Mouse (Mus musculus): ENCODE results near the gene 1700001P01Rik. TPM values are rescaled to one million over a fixed set of nuclear protein-coding genes. Genes with fewer than 3 reads are reported as not detected.

Gene 1700001P01Rik
- polyA plus RNA-seq, 1 experiment from 2014 or later, result 0.84 TPM

GRCm38 (mm10) chr11:97817379-97817778, 41.7 kb upstream of the 1700001P01Rik start:
- H3K9ac ChIP-seq, result no peak overlapping the region
- no peaks in the 10 kb centered on the region for H3K9me3 ChIP-seq
- no peaks in the 10 kb centered on the region for H3K27me3 ChIP-seq
- ATAC-seq (ENCODE audit: insufficient number of reproducible peaks, insufficient read depth, low FRiP score, low TSS enrichment, low read depth), result no peak
- WGBS, result 25% methylated on average over 5 of the region's 5 CpGs
- H3K4me3 ChIP-seq, result no peak overlapping the region
- H3K36me3 ChIP-seq, result peaks cover 88% of the 10 kb centered on the region
- no peak overlapping the region for H3K4me2 ChIP-seq
- H3K4me1 ChIP-seq, result peaks cover 64% of the 10 kb centered on the region
- H3K27ac ChIP-seq, result peak overlapping the region; percentile 63

GRCm38 (mm10) chr11:97816916-97817315, 41.2 kb upstream of the 1700001P01Rik start:
- Histone ChIP-seq H3K9me3 (no peaks in the 10 kb centered on the region), H3K36me3 (peaks cover 87% of the 10 kb centered on the region), H3K4me3 (no peak overlapping the region), H3K9ac (peak overlapping the region; percentile 41), H3K4me2 (no peak overlapping the region), H3K27ac (peak overlapping the region; percentile 63), H3K27me3 (no peaks in the 10 kb centered on the region), H3K4me1 (peaks cover 69% of the 10 kb centered on the region)
- WGBS, result 31% methylated on average over 9 of the region's 9 CpGs
- no peak for ATAC-seq (ENCODE audit: insufficient number of reproducible peaks, insufficient read depth, low FRiP score, low TSS enrichment, low read depth)

- no peak overlapping the region; the same call in 1 of the 2 replicates for H3K9ac ChIP-seq
- H3K36me3 ChIP-seq, result peaks cover 80% of the 10 kb centered on the region
- H3K4me3 ChIP-seq, result no peak overlapping the region
- no peaks in the 10 kb centered on the region for H3K27me3 ChIP-seq
- ATAC-seq (ENCODE audit: insufficient number of reproducible peaks, insufficient read depth, low FRiP score, low TSS enrichment, low read depth), result no peak
- H3K27ac ChIP-seq, result peak overlapping the region; percentile 58; the same call in 1 of the 2 replicates
- H3K9me3 ChIP-seq, result no peaks in the 10 kb centered on the region
- H3K4me2 ChIP-seq, result peak overlapping the region; percentile 10; the same call in 1 of the 2 replicates
- H3K4me1 ChIP-seq, result peaks cover 76% of the 10 kb centered on the region
- WGBS, result 51% methylated on average over 5 of the region's 5 CpGs
Observed at GRCm38 (mm10) chr11:97816176-97816575, 40.5 kb upstream of the 1700001P01Rik start.

GRCm38 (mm10) chr11:97815736-97816135, 40.0 kb upstream of the 1700001P01Rik start:
- H3K9me3 ChIP-seq, result no peaks in the 10 kb centered on the region
- no peak overlapping the region for H3K4me2 ChIP-seq
- H3K36me3 ChIP-seq, result peaks cover 75% of the 10 kb centered on the region
- WGBS, result 51% methylated on average over 11 of the region's 11 CpGs
- H3K9ac ChIP-seq, result peak overlapping the region; percentile 44; the same call in 1 of the 2 replicates
- no peaks in the 10 kb centered on the region for H3K27me3 ChIP-seq
- peak overlapping the region; percentile 58 for H3K27ac ChIP-seq
- no peak overlapping the region for H3K4me3 ChIP-seq
- ATAC-seq (ENCODE audit: insufficient number of reproducible peaks, insufficient read depth, low FRiP score, low TSS enrichment, low read depth), result no peak
- peaks cover 80% of the 10 kb centered on the region for H3K4me1 ChIP-seq

GRCm38 (mm10) chr11:97813746-97814515, 38.2 kb upstream of the 1700001P01Rik start:
- Histone ChIP-seq H3K9me3 (no peaks in the 10 kb centered on the region), H3K36me3 (peaks cover 70% of the 10 kb centered on the region), H3K9ac (0 out of 2 replicates have a peak overlapping the region, but pooled peaks have one; percentile 27), H3K4me1 (peaks cover 92% of the 10 kb centered on the region), H3K4me2 (no peak overlapping the region), H3K4me3 (no peak overlapping the region), H3K27ac (no peak overlapping the region; the same call in 1 of the 2 replicates), H3K27me3 (no peaks in the 10 kb centered on the region)
- WGBS, result 80% methylated on average over 17 of the region's 17 CpGs
- ATAC-seq (ENCODE audit: insufficient number of reproducible peaks, insufficient read depth, low FRiP score, low TSS enrichment, low read depth), result no peak

GRCm38 (mm10) chr11:97813085-97813484, 37.4 kb upstream of the 1700001P01Rik start:
- Histone ChIP-seq H3K4me1 (peaks cover 92% of the 10 kb centered on the region), H3K27ac (peak overlapping the region; percentile 22; the same call in 1 of the 2 replicates), H3K36me3 (peaks cover 70% of the 10 kb centered on the region), H3K9me3 (no peaks in the 10 kb centered on the region), H3K27me3 (no peaks in the 10 kb centered on the region), H3K4me3 (no peak overlapping the region), H3K4me2 (no peak overlapping the region), H3K9ac (0 out of 2 replicates have a peak overlapping the region, but pooled peaks have one; percentile 27)
- ATAC-seq (ENCODE audit: insufficient number of reproducible peaks, insufficient read depth, low FRiP score, low TSS enrichment, low read depth), result no peak
- WGBS, result 56% methylated on average over 7 of the region's 7 CpGs

- Histone ChIP-seq H3K9ac (peak overlapping the region; percentile 27; the same call in 1 of the 2 replicates), H3K27ac (peak overlapping the region; percentile 22; the same call in 1 of the 2 replicates), H3K4me1 (peaks cover 92% of the 10 kb centered on the region), H3K36me3 (peaks cover 69% of the 10 kb centered on the region), H3K4me3 (no peak overlapping the region), H3K27me3 (no peaks in the 10 kb centered on the region), H3K9me3 (no peaks in the 10 kb centered on the region), H3K4me2 (peak overlapping the region; percentile 24)
- 30% methylated on average over 3 of the region's 3 CpGs for WGBS
- ATAC-seq (ENCODE audit: insufficient number of reproducible peaks, insufficient read depth, low FRiP score, low TSS enrichment, low read depth), result no peak
Observed at GRCm38 (mm10) chr11:97812491-97812921, 36.8 kb upstream of the 1700001P01Rik start.

GRCm38 (mm10) chr11:97811569-97812362, 36.0 kb upstream of the 1700001P01Rik start:
- ATAC-seq (ENCODE audit: insufficient number of reproducible peaks, insufficient read depth, low FRiP score, low TSS enrichment, low read depth), result no peak
- H3K27me3 ChIP-seq, result no peaks in the 10 kb centered on the region

GRCm38 (mm10) chr11:97810970-97811369, 35.3 kb upstream of the 1700001P01Rik start:
- WGBS, result 21% methylated on average over 3 of the region's 3 CpGs
- Histone ChIP-seq H3K9me3 (no peaks in the 10 kb centered on the region), H3K27ac (no peak overlapping the region), H3K4me1 (peaks cover 90% of the 10 kb centered on the region), H3K27me3 (no peaks in the 10 kb centered on the region), H3K36me3 (peaks cover 71% of the 10 kb centered on the region), H3K4me3 (no peak overlapping the region), H3K9ac (no peak overlapping the region), H3K4me2 (no peak overlapping the region)
- no peak for ATAC-seq (ENCODE audit: insufficient number of reproducible peaks, insufficient read depth, low FRiP score, low TSS enrichment, low read depth)

More at GRCm38 (mm10) chr11:97811569-97812362, 36.0 kb upstream of the 1700001P01Rik start:
- Histone ChIP-seq H3K9me3 (no peaks in the 10 kb centered on the region), H3K4me1 (peaks cover 90% of the 10 kb centered on the region), H3K36me3 (peaks cover 71% of the 10 kb centered on the region), H3K4me2 (peak overlapping the region; percentile 24), H3K9ac (0 out of 2 replicates have a peak overlapping the region, but pooled peaks have one; percentile 36), H3K4me3 (no peak overlapping the region), H3K27ac (0 out of 2 replicates have a peak overlapping the region, but pooled peaks have one; percentile 22)
- 28% methylated on average over 13 of the region's 13 CpGs for WGBS

GRCm38 (mm10) chr11:97810356-97810755, 34.6 kb upstream of the 1700001P01Rik start:
- no peak overlapping the region for H3K4me2 ChIP-seq
- no peaks in the 10 kb centered on the region for H3K27me3 ChIP-seq
- 59% methylated on average over 7 of the region's 7 CpGs for WGBS
- H3K4me3 ChIP-seq, result no peak overlapping the region
- ATAC-seq (ENCODE audit: insufficient number of reproducible peaks, insufficient read depth, low FRiP score, low TSS enrichment, low read depth), result no peak
- H3K4me1 ChIP-seq, result peaks cover 90% of the 10 kb centered on the region
- no peak overlapping the region for H3K9ac ChIP-seq
- no peaks in the 10 kb centered on the region for H3K9me3 ChIP-seq
- peaks cover 65% of the 10 kb centered on the region for H3K36me3 ChIP-seq
- H3K27ac ChIP-seq, result no peak overlapping the region; the same call in 1 of the 2 replicates

All from embryonic facial prominence, embryonic 13.5 days (tissue).